Mouse (Mus musculus) testis, postnatal 10 days (tissue): ENCODE data around the gene Zbtb8os.
"Not testable (repeated sequence)": the region's sequence is repeated elsewhere in the genome, so short reads cannot be mapped to it uniquely, and the experiment has no call there.

Source experiments
- DNase-seq: peaks from one replicate; pipeline ENCODE4 v3.0.0; 2021; ENCODE audit warnings: low spot score

Gene Zbtb8os

GRCm38 (mm10) chr4:129332846-129333245, 2.6 kb upstream of the Zbtb8os start:
- DNase-seq: no peak

GRCm38 (mm10) chr4:129334677-129335215, 749 bp upstream of the Zbtb8os start:
- DNase-seq: peak; percentile 80

- DNase-seq: no peak
Measured at GRCm38 (mm10) chr4:129336291-129336690, 796 bp downstream of the Zbtb8os start.

- no peak for DNase-seq
Measured at GRCm38 (mm10) chr4:129339743-129340142, 4.2 kb downstream of the Zbtb8os start.

GRCm38 (mm10) chr4:129341888-129342287, 6.4 kb downstream of the Zbtb8os start:
- DNase-seq: no peak

GRCm38 (mm10) chr4:129342705-129343104, 7.2 kb downstream of the Zbtb8os start:
- DNase-seq: no peak

GRCm38 (mm10) chr4:129346481-129347154, 11.1 kb downstream of the Zbtb8os start:
- DNase-seq: peak; percentile 56

- peak; percentile 92 for DNase-seq
Measured at GRCm38 (mm10) chr4:129350644-129351043, 15.1 kb downstream of the Zbtb8os start.

- no peak for DNase-seq
Measured at GRCm38 (mm10) chr4:129351111-129351510, 15.6 kb downstream of the Zbtb8os start.

- no peak for DNase-seq
Measured at GRCm38 (mm10) chr4:129353176-129353575, 17.7 kb downstream of the Zbtb8os start.

- DNase-seq: no peak
Measured at GRCm38 (mm10) chr4:129354236-129354635, 18.7 kb downstream of the Zbtb8os start.

- no peak for DNase-seq
Measured at GRCm38 (mm10) chr4:129357613-129358163, 22.2 kb downstream of the Zbtb8os start.

- DNase-seq: not testable (repeated sequence)
Measured at GRCm38 (mm10) chr4:129362238-129362637, 26.7 kb downstream of the Zbtb8os start.

GRCm38 (mm10) chr4:129362771-129363170, 27.3 kb downstream of the Zbtb8os start:
- DNase-seq: no peak

- DNase-seq: no peak
Measured at GRCm38 (mm10) chr4:129363463-129363862, 28.0 kb downstream of the Zbtb8os start.

- DNase-seq: no peak
Measured at GRCm38 (mm10) chr4:129364379-129364778, 28.9 kb downstream of the Zbtb8os start.

- no peak for DNase-seq
Measured at GRCm38 (mm10) chr4:129365224-129365623, 29.7 kb downstream of the Zbtb8os start.

GRCm38 (mm10) chr4:129371391-129371790, 35.9 kb downstream of the Zbtb8os start:
- no peak for DNase-seq

GRCm38 (mm10) chr4:129373202-129373976, 37.9 kb downstream of the Zbtb8os start:
- DNase-seq: no peak

GRCm38 (mm10) chr4:129374219-129374755, 38.8 kb downstream of the Zbtb8os start:
- no peak for DNase-seq

GRCm38 (mm10) chr4:129375000-129375399, 39.5 kb downstream of the Zbtb8os start:
- no peak for DNase-seq

GRCm38 (mm10) chr4:129375821-129376220, 40.3 kb downstream of the Zbtb8os start:
- no peak for DNase-seq
